In the genomic region with DNA sequence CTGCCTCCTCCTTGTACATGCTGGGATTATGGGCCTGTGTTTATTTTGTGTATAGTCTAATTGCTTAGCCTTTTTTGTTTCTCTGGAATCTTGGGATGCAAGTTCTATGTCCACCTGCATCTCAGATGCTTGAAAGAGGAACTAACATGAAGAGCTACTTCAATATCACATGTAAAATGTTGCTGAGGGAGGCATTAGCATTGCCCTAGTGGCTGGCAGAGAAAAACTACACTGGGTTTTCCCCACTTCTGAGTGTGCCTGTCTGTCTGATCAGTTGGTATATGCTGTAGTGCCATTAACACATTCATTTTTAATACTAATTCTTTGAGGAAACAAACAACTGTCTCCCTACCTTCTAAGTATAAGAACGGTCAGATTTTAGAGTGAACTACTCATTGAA, we compare ENCODE assay signal across 17 mouse cellular contexts.
"Had no signal": no experiment of that assay in that cellular context is flagged by ENCODE, and none has a peak within 500 bp of the region (broad histone marks: within the 10 kb centered on the region; RNA-seq: fewer than 3 reads in every experiment).

No protein-coding gene starts in this region.

- H3K9me3 ChIP-seq: neural tube, embryonic 12.5 days; neural tube, embryonic 13.5 days; neural tube, embryonic 15.5 days; stomach, embryonic 15.5 days had no signal

- H3K9ac ChIP-seq: neural tube, embryonic 12.5 days; neural tube, embryonic 13.5 days; neural tube, embryonic 15.5 days; stomach, embryonic 15.5 days had no signal

- DNase-seq: retina, postnatal 1 day; right cerebral cortex, adult 18-20 months; right cerebral cortex, postnatal 14 days; right cerebral cortex, postnatal 25 days; right cerebral cortex, postnatal 4 days; spleen, adult 18-20 months; thymus, adult 18-20 months; thymus, adult 2 months; thymus, postnatal 14 days; thymus, postnatal 25 days; thymus, postnatal 36 days; thymus, postnatal 4 days had no signal

- H3K4me1 ChIP-seq: neural tube, embryonic 12.5 days; neural tube, embryonic 13.5 days; stomach, embryonic 15.5 days had no signal

- H3K4me2 ChIP-seq: neural tube, embryonic 12.5 days; neural tube, embryonic 13.5 days; neural tube, embryonic 15.5 days; stomach, embryonic 15.5 days had no signal

- H3K27ac ChIP-seq: neural tube, embryonic 12.5 days; neural tube, embryonic 13.5 days; neural tube, embryonic 15.5 days; stomach, embryonic 15.5 days; stomach, postnatal 0 days had no signal

- H3K27me3 ChIP-seq: neural tube, embryonic 12.5 days; neural tube, embryonic 13.5 days; neural tube, embryonic 15.5 days; stomach, embryonic 15.5 days had no signal

- H3K4me3 ChIP-seq: neural tube, embryonic 12.5 days; neural tube, embryonic 13.5 days; neural tube, embryonic 15.5 days; stomach, embryonic 15.5 days had no signal

- H3K36me3 ChIP-seq: neural tube, embryonic 12.5 days; neural tube, embryonic 13.5 days; neural tube, embryonic 15.5 days; stomach, embryonic 15.5 days had no signal
